Mouse (Mus musculus) large intestine, adult 2 months (tissue): ENCODE measurements at regions not wholly inside any gene's neighbourhood (a gene's known extent, or its start where the extent isn't known, plus 50 kb on each side); places are given as distances from the start of the nearest gene placed in this dataset.

Experiments
- DNase-seq: peaks from one replicate; pipeline ENCODE4 v3.0.0-alpha.2; 2012; ENCODE audit warnings: low read depth, low spot score
- WGBS: fragments of 180-500 bp; shearing (Covaris S2); methylation state at CpG from one replicate; pipeline ENCODE4 v1.1.7; 2018; 5-methylcytosine and 5-hydroxymethylcytosine counted together

GRCm38 (mm10) chr13:37636363-37636762, 141.8 kb upstream of the Rreb1 start:
- WGBS, result 82% methylated on average over 4 of the region's 4 CpGs
- no peak for DNase-seq

- 86% methylated on average over 10 of the region's 10 CpGs for whole genome bisulfite sequencing
- no peak for DNase-seq
Measured at GRCm38 (mm10) chr13:37637151-37637550, 141.0 kb upstream of the Rreb1 start.

GRCm38 (mm10) chr13:37638071-37638511, 140.1 kb upstream of the Rreb1 start:
- 63% methylated on average over 8 of the region's 8 CpGs for WGBS
- no peak for DNase-seq

GRCm38 (mm10) chr13:37642410-37643093, 135.6 kb upstream of the Rreb1 start:
- 74% methylated on average over 13 of the region's 13 CpGs for WGBS

GRCm38 (mm10) chr13:37644751-37645181, 133.4 kb upstream of the Rreb1 start:
- WGBS, result 41% methylated on average over 8 of the region's 8 CpGs
- no peak for DNase-seq

More at GRCm38 (mm10) chr13:37642410-37643093, 135.6 kb upstream of the Rreb1 start:
- DNase-seq, result no peak

- no peak for DNase-seq
- WGBS, result 69% methylated on average over 9 of the region's 9 CpGs
Measured at GRCm38 (mm10) chr13:37649467-37650080, 128.6 kb upstream of the Rreb1 start.

- WGBS, result 37% methylated on average over 10 of the region's 10 CpGs
Measured at GRCm38 (mm10) chr13:37651221-37651946, 126.8 kb upstream of the Rreb1 start.

GRCm38 (mm10) chr13:37654651-37655050, 123.5 kb upstream of the Rreb1 start:
- no peak for DNase-seq
- WGBS, result 80% methylated on average over 5 of the region's 5 CpGs

More at GRCm38 (mm10) chr13:37651221-37651946, 126.8 kb upstream of the Rreb1 start:
- DNase-seq, result no peak

GRCm38 (mm10) chr13:37657248-37657647, 121.0 kb upstream of the Rreb1 start:
- no peak for DNase-seq
- WGBS, result 21% methylated on average over 16 of the region's 16 CpGs

- DNase-seq, result no peak
Measured at GRCm38 (mm10) chr13:37658034-37658433, 120.2 kb upstream of the Rreb1 start.

GRCm38 (mm10) chr13:37658519-37658918, 119.7 kb upstream of the Rreb1 start:
- no peak for DNase-seq
- 80% methylated on average over 6 of the region's 6 CpGs for WGBS

More at GRCm38 (mm10) chr13:37658034-37658433, 120.2 kb upstream of the Rreb1 start:
- 21% methylated on average over 2 of the region's 2 CpGs for WGBS

- no peak for DNase-seq
- 90% methylated on average over 4 of the region's 4 CpGs for WGBS
Measured at GRCm38 (mm10) chr13:37660083-37660482, 118.1 kb upstream of the Rreb1 start.

- DNase-seq, result no peak
Measured at GRCm38 (mm10) chr13:37660668-37661067, 117.5 kb upstream of the Rreb1 start.

- 87% methylated on average over 2 of the region's 2 CpGs for WGBS
- DNase-seq, result no peak
Measured at GRCm38 (mm10) chr13:37664116-37664515, 114.1 kb upstream of the Rreb1 start.

- WGBS, result 29% methylated on average over 22 of the region's 22 CpGs
Measured at GRCm38 (mm10) chr13:37666207-37667003, 111.8 kb upstream of the Rreb1 start.

GRCm38 (mm10) chr13:37667386-37667785, 110.8 kb upstream of the Rreb1 start:
- DNase-seq, result no peak
- 18% methylated on average over 4 of the region's 4 CpGs for WGBS

More at GRCm38 (mm10) chr13:37666207-37667003, 111.8 kb upstream of the Rreb1 start:
- peak; percentile 79 for DNase-seq

GRCm38 (mm10) chr13:37667871-37668270, 110.3 kb upstream of the Rreb1 start:
- WGBS, result 32% methylated on average over 5 of the region's 5 CpGs

GRCm38 (mm10) chr13:37671109-37671508, 107.1 kb upstream of the Rreb1 start:
- WGBS, result 42% methylated on average over 5 of the region's 5 CpGs
- DNase-seq, result no peak

More at GRCm38 (mm10) chr13:37667871-37668270, 110.3 kb upstream of the Rreb1 start:
- no peak for DNase-seq

GRCm38 (mm10) chr13:37674676-37675350, 103.4 kb upstream of the Rreb1 start:
- WGBS, result 47% methylated on average over 12 of the region's 12 CpGs
- DNase-seq, result no peak
